Mouse (Mus musculus) kidney, embryonic 14.5 days (tissue): Measurements from ENCODE around the gene 2410141K09Rik. TPM values are rescaled to one million over a fixed set of nuclear protein-coding genes. Genes with fewer than 3 reads are reported as not detected.
"Not testable (repeated sequence)": the region's sequence is repeated elsewhere in the genome, so short reads cannot be mapped to it uniquely, and the experiment has no call there.

Experiments used
- ATAC-seq: fragments of 200-750 bp; cut with Nextera tagmentation; 2 replicates; pipeline ENCODE4 v1.8.0; 2017; ENCODE audit warnings: moderate number of reproducible peaks, mild to moderate bottlenecking, moderate TSS enrichment, moderate library complexity; ENCODE audit not compliant: low FRiP score, low TSS enrichment
- H3K27ac ChIP-seq: fragments of 300-500 bp; sonication (generic); 2 replicates; pipeline ENCODE4 v1.5.1; 2014; ENCODE audit warnings: low read depth, mild to moderate bottlenecking, low read length, moderate library complexity, mixed read lengths
- H3K27me3 ChIP-seq: fragments of 300-500 bp; sonication (generic); 2 replicates; pipeline ENCODE4 v1.6.1; 2014; ENCODE audit warnings: mild to moderate bottlenecking, low read length; ENCODE audit not compliant: control insufficient read depth, insufficient read depth
- H3K36me3 ChIP-seq: fragments of 300-500 bp; sonication (generic); 2 replicates; pipeline ENCODE4 v1.6.1; 2014; ENCODE audit warnings: low read length, mixed read lengths; ENCODE audit not compliant: control insufficient read depth, insufficient read depth
- H3K4me1 ChIP-seq: fragments of 300-500 bp; sonication (generic); 2 replicates; pipeline ENCODE4 v1.6.1; 2014; ENCODE audit warnings: low read length, mixed read lengths; ENCODE audit not compliant: control insufficient read depth, insufficient read depth
- H3K4me2 ChIP-seq: fragments of 300-500 bp; sonication (generic); replicated peaks from 2 replicates; pipeline ENCODE4 v1.6.1; 2014; ENCODE audit warnings: low read depth, mild to moderate bottlenecking, low read length
- H3K4me3 ChIP-seq: fragments of 300-500 bp; sonication (generic); 2 replicates; pipeline ENCODE4 v1.5.1; 2014; ENCODE audit warnings: mild to moderate bottlenecking, low read length
- H3K9ac ChIP-seq: fragments of 300-500 bp; sonication (generic); 2 replicates; pipeline ENCODE4 v1.6.1; 2014; ENCODE audit warnings: low read depth, mild to moderate bottlenecking, low read length, moderate library complexity
- H3K9me3 ChIP-seq: fragments of 300-500 bp; sonication (generic); 2 replicates; pipeline ENCODE4 v1.6.1; 2016; ENCODE audit warnings: low read length; ENCODE audit not compliant: control insufficient read depth
- WGBS: fragments of 180-500 bp; shearing (Covaris S2); extraction: QIAGEN DNeasy Blood & Tissue Kit; methylation state at CpG from one replicate; pipeline ENCODE4 v1.1.7; 2014; 5-methylcytosine and 5-hydroxymethylcytosine counted together
- polyA plus RNA-seq: library from polyadenylated mRNA; unstranded; fragments of >200 nt; fragmentation: Nextera tagmentation; extraction: Ambion mirVana; gene quantifications from 2 replicates; pipeline ENCODE4 v1.2.1, GENCODE M21; 2014

Gene 2410141K09Rik
- not detected in 2 replicates for polyA plus RNA-seq

DNA sequence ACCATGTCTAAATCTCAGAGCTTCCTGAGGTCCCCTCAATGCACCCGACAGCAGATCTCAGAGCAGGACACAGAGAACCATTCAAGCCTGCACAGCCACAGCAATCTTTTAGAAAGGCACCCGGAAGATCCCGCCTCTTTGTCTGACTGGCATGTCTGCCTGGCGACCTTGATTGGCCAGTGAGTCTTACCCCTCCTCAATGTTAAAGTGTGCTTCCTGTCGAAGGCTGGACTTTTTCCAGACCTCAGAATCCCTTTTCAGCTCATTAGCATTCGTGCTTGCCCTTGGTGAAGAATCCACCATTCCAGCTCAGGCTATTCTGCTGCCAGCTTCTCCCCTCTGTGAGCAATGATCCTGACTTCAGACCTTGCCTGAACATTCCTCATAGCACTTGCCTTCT lies at the start of gene 2410141K09Rik:
Gene 2410141K09Rik, minus strand, starts transcription at position 101 of the 400 bp plus-strand sequence.
- not testable (repeated sequence) for H3K36me3 ChIP-seq, H3K4me3 ChIP-seq, H3K4me2 ChIP-seq, H3K27me3 ChIP-seq, H3K9ac ChIP-seq, H3K9me3 ChIP-seq, H3K27ac ChIP-seq, H3K4me1 ChIP-seq, ATAC-seq
- no CpG with 5 or more reads among the region's 6 CpGs for WGBS

DNA sequence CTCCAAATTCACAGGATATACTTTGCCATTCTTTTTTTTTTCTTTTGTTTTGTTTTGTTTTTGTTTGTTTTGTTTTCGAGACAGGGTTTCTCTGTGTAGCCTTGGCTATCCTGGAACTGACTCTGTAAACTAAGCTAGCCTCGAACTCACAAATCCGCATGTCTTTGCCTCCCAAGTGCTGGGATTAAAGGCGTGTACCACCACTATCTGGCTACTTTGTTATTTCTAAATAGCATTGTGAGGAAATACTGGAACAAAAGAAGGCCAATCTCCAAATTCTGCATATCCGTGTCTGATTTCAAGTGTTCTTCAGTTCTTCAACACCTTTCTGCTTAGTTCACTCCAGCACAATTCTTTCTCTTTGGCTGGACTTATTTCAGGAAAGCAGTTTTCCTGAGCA lies 14.1 kb downstream of the 2410141K09Rik start:
- not testable (repeated sequence) for H3K9ac ChIP-seq, H3K4me1 ChIP-seq, H3K4me3 ChIP-seq, H3K27me3 ChIP-seq, H3K27ac ChIP-seq, ATAC-seq, H3K9me3 ChIP-seq, H3K4me2 ChIP-seq, H3K36me3 ChIP-seq
- no CpG with 5 or more reads among the region's 5 CpGs for WGBS

DNA sequence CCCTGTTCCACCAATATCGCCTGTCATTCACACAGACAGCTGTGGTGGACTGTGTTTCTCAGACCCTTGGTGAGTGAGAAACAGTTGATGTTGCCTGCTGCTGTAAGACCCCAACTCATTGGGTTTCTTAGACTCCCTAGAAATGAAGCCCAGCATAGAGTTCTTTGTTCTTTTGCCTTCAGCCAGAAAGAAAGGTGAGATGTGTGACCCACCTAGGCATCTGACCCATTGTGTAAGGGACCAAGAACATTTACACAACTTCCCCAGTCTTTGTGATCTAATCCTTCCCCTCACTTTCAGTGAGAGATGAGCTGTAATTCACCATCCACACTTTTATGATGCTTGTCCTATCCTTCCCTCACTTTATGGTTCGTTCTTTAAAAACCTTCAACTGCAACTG lies 26.0 kb downstream of the 2410141K09Rik start:
- H3K4me3 ChIP-seq, H3K9me3 ChIP-seq, ATAC-seq, H3K36me3 ChIP-seq, H3K4me1 ChIP-seq, H3K4me2 ChIP-seq, H3K27me3 ChIP-seq, H3K9ac ChIP-seq, H3K27ac ChIP-seq: not testable (repeated sequence)
- WGBS: no CpG with 5 or more reads among the region's 2 CpGs

Other genes starting within 250 kb of the 2410141K09Rik start
- not detected in 2 replicates for gene Gm10772, start 213.5 kb downstream of the 2410141K09Rik start, polyA plus RNA-seq